Mouse (Mus musculus) heart, embryonic 12.5 days (tissue): ENCODE data around the gene Tuba3a. TPM values are rescaled to one million over a fixed set of nuclear protein-coding genes. Genes with fewer than 3 reads are reported as not detected.

Source experiments
- ATAC-seq: fragments of 200-750 bp; cut with Nextera tagmentation; 2 replicates; pipeline ENCODE4 v1.8.0; 2017; ENCODE audit warnings: moderate TSS enrichment, moderate library complexity; ENCODE audit not compliant: insufficient number of reproducible peaks, low FRiP score
- H3K27ac ChIP-seq: fragments of 300-500 bp; sonication (generic); 2 replicates; pipeline ENCODE4 v1.5.1; 2016; ENCODE audit warnings: mild to moderate bottlenecking, moderate library complexity; ENCODE audit not compliant: poor library complexity, severe bottlenecking
- H3K27me3 ChIP-seq: fragments of 300-500 bp; sonication (generic); replicated peaks from 2 replicates; pipeline ENCODE4 v1.6.1; 2016; ENCODE audit warnings: mild to moderate bottlenecking, moderate library complexity
- H3K36me3 ChIP-seq: fragments of 300-500 bp; sonication (generic); 2 replicates; pipeline ENCODE4 v1.6.1; 2016; ENCODE audit warnings: mild to moderate bottlenecking, moderate library complexity
- H3K4me1 ChIP-seq: fragments of 300-500 bp; sonication (generic); replicated peaks from 2 replicates; pipeline ENCODE4 v1.6.1; 2016; ENCODE audit warnings: mild to moderate bottlenecking
- H3K4me2 ChIP-seq: fragments of 300-500 bp; sonication (generic); 2 replicates; pipeline ENCODE4 v1.6.1; 2016; ENCODE audit warnings: mild to moderate bottlenecking, moderate library complexity
- H3K4me3 ChIP-seq: fragments of 300-500 bp; sonication (generic); 2 replicates; pipeline ENCODE4 v1.5.1; 2016; ENCODE audit warnings: mild to moderate bottlenecking
- H3K9ac ChIP-seq: fragments of 300-500 bp; sonication (generic); 2 replicates; pipeline ENCODE4 v1.6.1; 2016; ENCODE audit warnings: mild to moderate bottlenecking, moderate library complexity
- H3K9me3 ChIP-seq: fragments of 300-500 bp; sonication (generic); replicated peaks from 2 replicates; pipeline ENCODE4 v1.6.1; 2016; ENCODE audit warnings: mild to moderate bottlenecking, moderate library complexity
- WGBS: fragments of 180-500 bp; shearing (Covaris S2); methylation state at CpG from one replicate; pipeline ENCODE4 v1.1.7; 2016; 5-methylcytosine and 5-hydroxymethylcytosine counted together
- polyA plus RNA-seq: library from polyadenylated mRNA; unstranded; fragments of >200 nt; fragmentation: Nextera tagmentation; extraction: Ambion mirVana; gene quantifications from 2 replicates; pipeline ENCODE4 v1.2.1, GENCODE M21; 2016

The Tuba3a gene
- polyA plus RNA-seq, 1 experiment from 2014 or later = not detected

DNA sequence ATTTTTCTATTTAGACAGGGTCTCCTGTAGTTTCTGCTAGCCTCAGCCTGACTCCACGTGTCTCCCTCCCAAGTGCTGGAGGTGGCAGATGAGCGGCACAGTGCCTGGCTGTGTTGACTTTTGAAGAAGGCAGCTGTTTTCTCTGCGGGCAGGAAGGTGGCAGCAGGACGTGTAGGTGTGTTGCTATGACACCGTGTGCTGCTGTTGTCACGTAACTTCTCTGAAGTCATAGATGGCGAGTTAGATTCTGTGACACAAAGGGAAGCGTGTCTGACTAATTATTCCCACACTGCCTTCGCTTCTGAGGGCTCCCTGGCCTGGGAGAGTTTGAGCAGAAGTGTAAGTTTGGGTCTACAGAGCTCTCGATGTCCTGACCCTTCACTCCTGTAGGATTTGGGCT is 20.6 kb downstream of the Tuba3a start:
- no peaks in the 10 kb centered on the region for H3K4me1 ChIP-seq
- no peak overlapping the region for H3K27ac ChIP-seq
- no peak overlapping the region for H3K9ac ChIP-seq
- no peak for ATAC-seq
- H3K4me3 ChIP-seq = no peak overlapping the region
- no peaks in the 10 kb centered on the region for H3K36me3 ChIP-seq
- 48% methylated on average over 10 of the region's 10 CpGs for WGBS
- 0 out of 2 replicates have a peak, but pooled peaks cover 2% of the 10 kb centered on the region for H3K9me3 ChIP-seq
- H3K4me2 ChIP-seq = no peak overlapping the region
- peaks cover 3% of the 10 kb centered on the region; the same call in 1 of the 2 replicates for H3K27me3 ChIP-seq

- H3K36me3 ChIP-seq = no peaks in the 10 kb centered on the region
- no peak overlapping the region for H3K9ac ChIP-seq
- H3K27ac ChIP-seq = no peak overlapping the region
- H3K9me3 ChIP-seq = 0 out of 2 replicates have a peak, but pooled peaks cover 2% of the 10 kb centered on the region
- H3K27me3 ChIP-seq = peaks cover 3% of the 10 kb centered on the region; the same call in 1 of the 2 replicates
- H3K4me2 ChIP-seq = no peak overlapping the region
- no peaks in the 10 kb centered on the region for H3K4me1 ChIP-seq
- H3K4me3 ChIP-seq = no peak overlapping the region
- WGBS = 84% methylated on average over 9 of the region's 9 CpGs
- no peak for ATAC-seq
These were observed 21.6 kb downstream of the Tuba3a start for GRCm38 (mm10) chr6:125264219-125264618.

DNA sequence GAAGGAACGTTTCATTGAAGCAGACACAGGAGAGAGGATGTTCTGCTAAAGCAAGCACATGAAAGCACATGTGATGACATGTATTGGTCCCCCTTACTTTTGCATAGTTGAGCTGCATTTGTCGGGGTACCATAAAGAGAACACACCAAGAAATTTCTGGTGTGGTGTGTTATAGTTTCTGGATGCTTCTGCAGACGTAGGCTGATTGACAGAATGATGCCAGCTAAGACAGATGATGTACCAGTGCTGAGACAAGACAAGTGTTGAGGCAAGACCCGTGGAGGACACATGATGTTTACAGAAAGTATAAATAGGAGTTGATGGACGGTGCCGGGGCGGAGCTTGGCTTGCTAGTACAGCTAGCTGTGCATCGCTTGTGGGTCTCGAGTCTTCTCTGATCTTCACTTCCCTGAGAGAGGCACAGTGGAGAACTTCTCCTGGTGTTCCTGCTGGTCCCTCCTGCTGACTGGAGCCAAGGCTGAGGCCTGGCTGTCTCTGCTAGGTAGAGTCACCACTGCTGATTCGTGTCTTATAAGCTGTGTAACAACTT is 25.8 kb downstream of the Tuba3a start:
- H3K36me3 ChIP-seq = no peaks in the 10 kb centered on the region
- H3K4me3 ChIP-seq = no peak overlapping the region
- no peak for ATAC-seq
- H3K4me1 ChIP-seq = no peaks in the 10 kb centered on the region
- H3K9me3 ChIP-seq = 0 out of 2 replicates have a peak, but pooled peaks cover 2% of the 10 kb centered on the region
- no peak overlapping the region for H3K4me2 ChIP-seq
- 72% methylated on average over 10 of the region's 10 CpGs for WGBS
- no peaks in the 10 kb centered on the region for H3K27me3 ChIP-seq
- no peak overlapping the region for H3K9ac ChIP-seq
- no peak overlapping the region for H3K27ac ChIP-seq

DNA sequence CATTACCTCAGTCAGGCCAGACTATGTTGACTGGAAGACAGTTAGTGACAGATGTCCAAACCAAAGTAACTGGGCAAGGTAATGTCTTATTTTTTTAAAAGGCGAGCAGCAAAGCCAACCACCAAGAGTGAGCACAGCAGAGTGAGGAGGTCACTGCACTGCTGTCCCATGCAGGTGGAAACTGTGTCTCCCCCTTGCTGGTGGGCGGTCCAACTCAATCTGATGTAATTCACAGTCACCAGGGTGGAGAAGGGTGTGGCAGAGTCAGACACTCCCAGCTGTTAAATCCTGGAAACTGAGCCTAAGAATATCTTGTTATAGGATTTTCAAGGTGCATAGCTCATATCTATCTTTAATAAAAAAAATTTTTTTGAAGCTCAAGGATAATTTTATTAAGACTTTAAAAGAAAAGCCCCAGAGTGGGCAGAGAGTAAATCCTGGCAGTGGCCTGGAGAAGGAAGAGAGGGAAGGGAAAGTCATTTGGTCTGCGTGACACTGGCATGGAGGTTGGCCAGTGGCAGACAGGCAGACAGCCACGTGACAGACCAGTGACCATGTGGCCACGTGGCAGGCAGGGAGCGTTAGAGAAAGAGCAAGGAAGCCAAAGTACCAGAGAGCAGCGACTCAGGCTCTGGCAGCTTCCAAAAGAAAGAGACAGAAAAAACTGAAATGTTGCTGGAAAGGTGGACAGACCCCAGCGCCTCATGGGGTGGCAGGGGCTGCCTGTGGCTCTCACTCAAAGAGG is 29.4 kb downstream of the Tuba3a start:
- H3K36me3 ChIP-seq = no peaks in the 10 kb centered on the region
- H3K9ac ChIP-seq = no peak overlapping the region
- no peak for ATAC-seq
- no peak overlapping the region for H3K4me2 ChIP-seq
- no peaks in the 10 kb centered on the region for H3K27me3 ChIP-seq
- H3K27ac ChIP-seq = no peak overlapping the region
- no peaks in the 10 kb centered on the region for H3K9me3 ChIP-seq
- WGBS = 67% methylated on average over 8 of the region's 8 CpGs
- no peak overlapping the region for H3K4me3 ChIP-seq
- H3K4me1 ChIP-seq = no peaks in the 10 kb centered on the region

DNA sequence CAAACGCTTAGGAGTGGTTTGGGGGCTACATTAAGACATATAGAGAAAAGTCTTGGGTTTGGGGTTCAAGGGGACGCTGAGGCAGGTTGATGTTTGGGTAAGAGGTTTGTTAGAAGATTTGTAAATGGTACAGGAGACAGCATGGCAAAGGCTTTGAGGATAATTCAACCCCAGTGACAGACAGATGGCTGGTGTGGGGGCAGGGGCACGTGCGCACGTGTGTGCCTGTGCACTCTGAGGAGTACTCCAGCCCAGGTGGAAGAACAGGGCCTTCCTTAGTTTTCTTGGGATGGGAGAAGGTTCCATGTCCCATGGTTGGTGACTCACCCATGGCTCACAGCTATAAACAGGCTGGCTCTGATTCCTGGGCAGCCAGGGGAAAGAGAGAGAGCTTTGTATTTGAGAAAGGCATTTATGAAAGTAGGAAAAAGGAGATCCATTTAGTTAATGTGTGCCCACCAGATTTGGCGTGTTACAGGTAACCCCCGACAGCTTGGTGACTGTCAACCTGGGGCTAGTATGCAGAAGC is 30.3 kb downstream of the Tuba3a start:
- H3K4me3 ChIP-seq = no peak overlapping the region
- H3K4me2 ChIP-seq = no peak overlapping the region
- WGBS = 75% methylated on average over 7 of the region's 7 CpGs
- no peaks in the 10 kb centered on the region for H3K4me1 ChIP-seq
- no peaks in the 10 kb centered on the region for H3K27me3 ChIP-seq
- no peaks in the 10 kb centered on the region for H3K9me3 ChIP-seq
- ATAC-seq = no peak
- no peak overlapping the region for H3K9ac ChIP-seq
- no peak overlapping the region for H3K27ac ChIP-seq
- H3K36me3 ChIP-seq = no peaks in the 10 kb centered on the region

DNA sequence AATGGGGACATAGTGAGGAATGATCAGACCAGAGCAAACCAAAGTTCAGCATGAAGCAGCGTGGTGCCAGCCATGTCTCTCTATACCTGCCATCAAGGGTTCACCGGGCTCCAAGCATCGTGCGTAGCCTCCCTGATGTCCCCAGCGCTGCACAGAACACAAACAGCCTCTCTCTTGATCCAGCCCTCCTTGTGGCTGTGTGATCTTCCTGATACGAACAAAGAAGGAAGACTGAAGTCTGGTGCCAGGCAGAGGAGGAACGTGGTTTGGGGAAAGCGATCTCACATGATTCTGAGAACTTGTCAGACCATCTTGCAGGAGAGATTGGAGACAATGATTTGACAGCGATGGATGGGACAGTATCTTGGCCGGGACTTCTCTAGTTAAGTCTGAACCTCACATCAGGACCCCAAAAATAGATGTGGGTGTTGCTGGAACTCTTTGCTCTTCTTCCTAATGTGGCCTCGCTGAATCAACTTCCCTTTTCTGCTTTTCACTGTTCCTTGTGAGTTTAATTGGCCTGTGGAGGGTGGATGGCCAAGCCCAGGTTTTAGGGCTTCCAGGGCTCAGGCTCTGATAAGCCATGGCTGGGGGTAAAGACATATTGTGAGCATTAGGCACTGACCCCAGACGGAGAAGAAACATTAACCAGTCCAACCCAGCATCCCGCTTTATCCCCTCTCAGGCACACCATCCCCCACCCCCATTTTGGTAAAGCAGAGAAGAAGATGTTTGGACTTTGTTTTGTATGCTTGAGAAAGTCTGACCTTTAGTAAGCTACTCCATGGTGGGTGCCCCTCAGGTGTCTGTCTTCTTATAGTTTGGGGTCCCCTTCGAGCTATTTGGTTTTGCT is 31.8 kb downstream of the Tuba3a start:
- no peak overlapping the region for H3K9ac ChIP-seq
- H3K4me3 ChIP-seq = no peak overlapping the region
- 74% methylated on average over 14 of the region's 14 CpGs for WGBS
- H3K9me3 ChIP-seq = no peaks in the 10 kb centered on the region
- ATAC-seq = no peak
- H3K4me2 ChIP-seq = no peak overlapping the region
- no peaks in the 10 kb centered on the region for H3K36me3 ChIP-seq
- H3K4me1 ChIP-seq = no peaks in the 10 kb centered on the region
- H3K27me3 ChIP-seq = no peaks in the 10 kb centered on the region
- H3K27ac ChIP-seq = no peak overlapping the region

DNA sequence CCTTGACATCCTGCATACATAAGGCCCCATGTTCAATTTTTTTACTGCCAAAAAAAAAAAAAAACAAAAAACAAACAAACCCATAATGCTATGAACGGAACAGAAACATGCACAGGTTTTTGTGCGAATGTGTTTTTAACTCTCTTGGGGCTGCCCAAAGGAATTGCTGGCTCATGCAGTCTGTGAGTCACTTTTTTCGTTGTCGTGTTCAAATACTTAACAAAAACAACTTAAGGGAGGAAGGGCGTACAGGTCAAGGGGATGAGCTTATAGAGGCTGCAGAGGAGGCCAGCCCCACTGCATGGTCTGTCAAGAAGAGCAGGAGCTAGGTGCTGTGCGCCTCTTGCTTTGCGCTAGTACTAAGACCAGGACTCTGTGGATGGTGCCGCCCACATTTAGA is 33.1 kb downstream of the Tuba3a start:
- Histone ChIP-seq H3K27ac (no peak overlapping the region), H3K4me1 (no peaks in the 10 kb centered on the region), H3K9me3 (no peaks in the 10 kb centered on the region), H3K4me3 (no peak overlapping the region), H3K27me3 (no peaks in the 10 kb centered on the region), H3K4me2 (no peak overlapping the region), H3K36me3 (no peaks in the 10 kb centered on the region), H3K9ac (no peak overlapping the region)
- no peak for ATAC-seq
- WGBS = 86% methylated on average over 8 of the region's 8 CpGs

- Histone ChIP-seq H3K27me3 (no peaks in the 10 kb centered on the region), H3K4me2 (no peak overlapping the region), H3K9me3 (no peaks in the 10 kb centered on the region), H3K36me3 (no peaks in the 10 kb centered on the region), H3K9ac (no peak overlapping the region), H3K27ac (no peak overlapping the region), H3K4me1 (no peaks in the 10 kb centered on the region), H3K4me3 (no peak overlapping the region)
- WGBS = 74% methylated on average over 3 of the region's 3 CpGs
- no peak for ATAC-seq
These were observed 33.6 kb downstream of the Tuba3a start for GRCm38 (mm10) chr6:125252285-125252684.

- 19% methylated on average over 1 of the region's 1 CpGs for WGBS
- ATAC-seq = no peak
- no peaks in the 10 kb centered on the region for H3K27me3 ChIP-seq
- no peak overlapping the region for H3K4me3 ChIP-seq
- no peak overlapping the region for H3K27ac ChIP-seq
- no peak overlapping the region for H3K4me2 ChIP-seq
- H3K9me3 ChIP-seq = no peaks in the 10 kb centered on the region
- no peaks in the 10 kb centered on the region for H3K4me1 ChIP-seq
- no peak overlapping the region for H3K9ac ChIP-seq
- no peaks in the 10 kb centered on the region for H3K36me3 ChIP-seq
These were observed 41.3 kb downstream of the Tuba3a start for GRCm38 (mm10) chr6:125244551-125244950.

GRCm38 (mm10) chr6:125241566-125241965 is 44.3 kb downstream of the Tuba3a start:
- no peak overlapping the region for H3K4me2 ChIP-seq
- WGBS = 81% methylated on average over 8 of the region's 8 CpGs
- ATAC-seq = no peak
- no peak overlapping the region for H3K9ac ChIP-seq
- no peak overlapping the region for H3K27ac ChIP-seq
- H3K4me1 ChIP-seq = no peaks in the 10 kb centered on the region
- H3K27me3 ChIP-seq = no peaks in the 10 kb centered on the region
- H3K36me3 ChIP-seq = no peaks in the 10 kb centered on the region
- no peaks in the 10 kb centered on the region for H3K9me3 ChIP-seq
- no peak overlapping the region for H3K4me3 ChIP-seq

DNA sequence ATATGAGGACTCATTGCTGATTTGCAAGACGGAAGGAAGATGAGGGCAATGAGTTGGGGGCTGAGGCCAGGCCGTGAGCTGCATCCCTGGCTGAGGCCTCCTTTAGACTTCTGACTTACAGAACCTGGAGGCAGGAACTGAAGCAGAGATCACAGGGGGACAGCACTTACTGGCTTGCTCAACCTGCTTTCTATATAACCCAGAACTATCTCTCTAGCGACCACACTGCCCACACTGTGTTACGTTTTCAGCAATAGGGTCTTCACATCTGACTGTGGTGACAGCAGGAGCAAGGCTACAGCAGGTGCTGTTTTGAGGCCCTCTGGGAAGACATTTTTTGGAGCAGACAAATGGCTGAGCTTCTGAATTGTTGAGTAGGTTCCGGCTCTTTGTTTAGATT is 45.2 kb downstream of the Tuba3a start:
- Histone ChIP-seq H3K9ac (no peak overlapping the region), H3K4me3 (no peak overlapping the region), H3K9me3 (no peaks in the 10 kb centered on the region), H3K4me1 (no peaks in the 10 kb centered on the region), H3K27me3 (no peaks in the 10 kb centered on the region), H3K4me2 (no peak overlapping the region), H3K36me3 (no peaks in the 10 kb centered on the region), H3K27ac (no peak overlapping the region)
- ATAC-seq = no peak
- 78% methylated on average over 5 of the region's 5 CpGs for WGBS
